Mouse (Mus musculus): ENCODE results near the gene Lysmd4.

Lysmd4 gene

DNA sequence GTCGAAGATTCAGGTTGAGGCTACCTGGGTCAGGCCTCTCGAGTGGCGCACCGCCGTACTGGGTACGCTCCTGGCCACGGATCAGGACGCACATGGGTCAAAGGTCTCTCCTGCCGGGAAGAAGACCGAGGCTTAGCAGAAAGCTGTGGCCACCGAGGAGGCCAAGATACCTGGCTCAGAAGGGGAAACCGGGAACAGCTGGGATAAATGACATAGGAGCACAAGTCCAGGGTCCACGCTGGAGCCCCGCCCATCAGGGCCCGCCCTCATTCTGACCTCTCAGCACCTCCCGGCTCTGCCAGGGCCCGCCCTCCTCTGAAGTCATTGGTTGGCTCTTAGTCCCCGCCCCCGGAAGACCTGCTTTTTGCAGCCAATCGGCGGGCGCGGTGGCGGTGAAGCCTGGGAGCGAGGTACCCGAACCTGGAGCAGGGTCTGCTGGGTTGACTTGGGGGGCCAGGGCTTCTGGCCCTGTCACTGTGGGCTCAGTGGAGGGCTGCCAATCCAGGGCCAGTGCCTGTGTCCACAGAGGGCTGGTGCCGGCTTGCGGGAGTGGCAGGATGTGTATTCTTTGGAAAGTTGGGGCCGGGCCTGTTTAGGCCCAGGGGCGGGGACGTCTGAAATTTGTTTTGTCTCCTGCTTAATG lies at the start of gene Lysmd4:
TSS of gene Lysmd4 (plus strand) at position 325 of the 643 bp plus-strand sequence.
- peak; percentile 99 for DNase-seq

DNA sequence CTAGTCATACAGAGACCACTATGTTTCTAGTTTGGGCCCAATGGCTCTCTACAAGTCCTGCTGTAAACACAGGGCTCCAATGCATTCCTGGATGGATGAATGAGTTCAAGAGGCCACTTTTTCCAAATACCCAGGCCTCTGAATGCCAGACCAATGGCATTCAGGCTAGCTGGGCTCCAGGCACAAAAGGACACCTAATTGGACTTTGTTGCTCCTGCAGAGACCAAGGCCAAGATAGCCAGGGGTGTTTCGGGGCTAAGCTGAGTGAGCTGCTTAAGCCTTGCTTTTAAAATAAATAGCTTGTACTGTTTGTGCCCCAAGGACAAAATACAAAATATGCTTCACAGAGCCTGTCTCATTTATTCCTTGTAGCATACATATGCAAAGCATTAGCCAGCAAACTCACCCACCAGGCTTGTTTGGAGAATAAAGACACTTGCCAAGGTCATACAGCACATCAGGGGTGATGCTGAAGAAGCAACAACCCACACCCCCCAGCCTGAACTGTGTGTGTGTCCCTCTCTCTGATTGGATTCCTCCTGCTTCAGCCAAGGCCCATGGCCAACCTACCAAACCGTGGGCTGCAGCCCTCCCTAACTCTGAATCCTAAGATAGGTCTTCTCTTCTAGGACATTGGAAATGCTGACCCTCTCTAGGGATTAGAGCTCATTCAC lies 48.7 kb upstream of the Lysmd4 start:
- DNase-seq = no peak

DNA sequence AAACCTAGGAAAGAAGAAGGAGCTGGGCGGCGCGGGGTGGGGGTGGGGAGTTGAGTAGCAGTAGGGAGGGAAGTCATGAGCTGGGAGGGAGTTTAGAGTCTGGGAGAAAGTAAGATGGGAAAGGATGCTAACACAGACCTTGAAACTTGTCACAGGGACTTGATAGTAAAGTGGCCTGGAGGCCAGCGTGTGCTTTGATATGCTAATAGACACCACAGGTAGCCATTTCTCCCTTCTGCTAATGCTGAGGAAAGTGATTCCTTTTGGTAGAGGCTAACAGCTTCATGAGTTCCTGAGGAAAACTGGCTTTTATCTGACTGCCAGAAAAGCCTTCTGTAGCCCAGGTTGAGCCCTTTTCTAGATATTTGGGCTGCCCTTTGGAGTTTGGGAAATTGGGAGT lies 38.6 kb upstream of the Lysmd4 start:
- DNase-seq = no peak

GRCm38 (mm10) chr7:67199412-67199811 lies 22.9 kb upstream of the Lysmd4 start:
- DNase-seq = peak; percentile 44 to 72

DNA sequence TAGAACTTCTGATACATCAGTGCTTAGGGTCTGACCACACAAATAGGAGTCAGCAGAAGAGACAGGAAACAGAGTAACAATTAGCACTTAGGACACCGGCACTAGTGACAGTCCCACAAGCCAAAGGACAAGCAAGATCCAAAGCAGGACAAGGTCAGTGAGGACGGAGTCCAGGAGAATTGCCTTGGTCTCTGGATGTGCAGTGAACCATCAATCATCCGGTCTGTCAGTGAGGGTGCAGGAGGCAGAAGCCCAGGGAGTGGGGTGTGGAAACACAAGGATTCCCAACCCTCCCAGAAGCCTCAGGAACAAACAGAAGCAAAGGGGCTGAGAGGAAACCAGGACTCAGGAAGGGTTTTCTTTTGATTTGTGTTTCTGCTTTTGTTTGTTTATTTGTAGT lies 18.7 kb upstream of the Lysmd4 start:
- no peak for DNase-seq

DNA sequence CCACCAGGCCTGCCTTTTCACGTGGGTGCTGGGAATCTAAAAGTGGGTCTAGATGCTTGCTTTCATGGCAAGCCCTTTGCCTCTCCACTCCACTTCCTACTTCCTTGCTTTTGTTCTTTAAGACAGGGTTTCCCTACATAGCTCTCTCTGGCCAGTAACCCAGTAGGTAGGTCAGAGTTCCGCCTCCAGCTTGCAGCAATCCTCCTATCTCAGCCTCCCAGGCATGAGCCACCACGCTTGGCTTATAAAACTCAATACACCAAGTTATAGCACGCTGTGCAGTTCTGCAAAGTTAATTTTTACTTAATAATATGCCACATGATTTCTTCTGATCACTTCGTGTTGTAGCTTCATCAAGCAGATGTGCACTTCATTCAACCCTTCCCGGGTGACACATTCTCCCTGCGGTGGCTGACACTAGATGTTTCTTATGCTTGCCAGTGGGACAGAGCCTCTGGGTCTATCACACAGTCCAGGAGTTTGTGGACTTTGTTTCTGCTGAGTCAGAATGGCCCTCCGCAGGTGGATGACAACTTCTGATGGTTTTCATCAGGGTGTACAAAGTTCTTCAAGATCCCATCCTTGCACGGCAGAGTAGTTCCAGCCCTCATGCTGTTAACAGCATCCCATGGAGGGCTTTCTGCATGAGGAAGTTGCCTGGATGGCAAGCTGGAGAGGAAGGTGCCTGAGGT lies 16.5 kb upstream of the Lysmd4 start:
- DNase-seq = peak; percentile 45 to 66

DNA sequence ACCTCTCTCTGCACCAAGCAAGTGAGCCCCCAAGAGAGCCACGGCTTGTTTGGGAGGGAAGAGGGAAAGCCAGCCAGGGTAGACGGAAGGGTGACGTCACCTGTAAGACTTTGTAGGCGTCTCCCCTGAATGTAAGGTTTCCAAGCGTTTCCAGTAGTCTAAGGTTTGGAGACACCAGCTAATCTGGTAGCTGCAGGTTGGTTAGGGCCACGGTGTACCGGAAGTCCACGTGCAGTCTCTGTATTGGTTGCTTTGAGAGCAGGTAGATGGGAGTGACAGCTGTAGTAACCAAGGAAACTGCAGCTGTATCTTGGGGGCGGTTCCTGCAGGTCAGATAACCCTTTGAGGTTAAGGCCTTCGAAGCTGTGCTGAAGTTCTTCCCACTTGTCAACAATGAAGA lies 15.8 kb upstream of the Lysmd4 start:
- no peak for DNase-seq

DNA sequence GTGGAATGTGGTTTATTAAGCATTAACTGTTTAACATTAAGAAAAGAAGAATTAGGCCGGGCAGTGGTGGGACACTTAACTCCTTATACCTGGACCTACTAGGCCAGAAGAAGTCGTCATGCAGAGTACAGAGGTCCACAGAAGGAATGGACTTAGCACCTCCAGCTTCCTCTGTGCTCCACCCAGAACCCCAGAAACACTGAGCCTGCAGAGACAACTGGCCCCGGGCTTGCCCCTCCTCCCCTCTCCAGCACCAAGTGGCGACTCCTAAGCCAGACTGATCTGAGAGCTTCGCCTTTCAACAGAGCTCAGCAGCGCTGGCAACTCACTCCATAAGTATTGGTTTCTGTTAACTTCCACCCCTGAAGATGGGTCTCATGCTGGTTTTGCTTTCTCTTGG lies 14.6 kb upstream of the Lysmd4 start:
- DNase-seq = peak; percentile 48 to 60

DNA sequence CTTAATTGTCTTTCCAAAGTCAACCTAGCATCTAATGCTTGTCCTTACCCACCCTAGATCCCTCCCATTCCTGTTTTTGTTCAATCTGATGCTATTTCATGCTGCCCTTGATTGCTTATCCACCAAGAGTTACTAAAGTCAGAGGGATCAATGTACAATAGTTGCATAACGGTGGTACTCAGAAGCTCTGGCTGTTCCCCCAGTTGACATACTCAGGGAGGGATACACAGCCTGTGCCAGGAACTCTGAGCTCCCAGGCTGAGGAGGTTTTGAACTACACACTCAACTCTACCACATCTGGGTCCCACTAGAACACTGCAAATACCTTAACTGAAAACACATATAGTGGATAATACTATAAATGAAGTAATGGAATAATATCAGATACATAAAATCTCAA lies 14.0 kb upstream of the Lysmd4 start:
- no peak for DNase-seq

DNA sequence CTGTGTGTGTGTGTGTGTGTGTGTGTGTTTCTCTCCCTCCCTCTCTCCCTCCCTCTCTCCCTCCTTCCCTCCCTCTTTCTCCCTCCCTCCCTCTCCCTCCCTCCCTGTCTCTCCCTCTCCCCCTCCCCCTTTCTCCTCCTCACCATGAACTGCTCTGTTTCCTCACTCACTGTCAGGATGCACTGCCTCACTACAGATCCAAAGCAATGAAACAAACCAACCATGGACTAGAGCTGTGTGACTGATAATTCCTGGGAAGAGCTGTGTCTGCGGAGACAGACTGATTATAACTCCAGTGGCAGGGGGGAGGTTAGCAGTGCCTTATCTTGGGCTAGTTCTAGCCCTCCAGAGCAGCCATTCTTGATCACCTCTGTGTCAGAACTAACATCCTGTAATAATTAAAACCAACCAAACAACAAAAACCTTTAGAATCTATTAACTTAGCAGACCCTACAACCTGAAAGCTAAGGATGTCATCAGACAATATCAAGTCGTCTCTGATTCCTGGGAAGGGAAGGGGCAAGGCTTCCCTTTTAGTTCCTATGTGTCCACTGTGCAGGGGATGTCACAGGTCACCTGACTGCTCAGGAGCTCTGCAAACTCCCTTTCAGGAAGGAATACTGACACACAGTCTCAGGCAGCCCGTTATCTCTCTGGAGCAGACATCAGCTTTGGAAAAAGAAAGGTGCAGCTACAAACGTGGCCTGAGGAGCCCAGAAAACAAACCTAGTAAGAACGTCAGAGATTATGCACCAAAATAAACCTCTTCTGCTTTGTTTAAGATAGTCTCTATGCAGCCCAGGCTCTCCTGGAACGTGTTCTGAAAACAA lies 12.1 kb upstream of the Lysmd4 start:
- DNase-seq = no peak

GRCm38 (mm10) chr7:67211341-67211740 lies 11.0 kb upstream of the Lysmd4 start:
- DNase-seq = no peak

DNA sequence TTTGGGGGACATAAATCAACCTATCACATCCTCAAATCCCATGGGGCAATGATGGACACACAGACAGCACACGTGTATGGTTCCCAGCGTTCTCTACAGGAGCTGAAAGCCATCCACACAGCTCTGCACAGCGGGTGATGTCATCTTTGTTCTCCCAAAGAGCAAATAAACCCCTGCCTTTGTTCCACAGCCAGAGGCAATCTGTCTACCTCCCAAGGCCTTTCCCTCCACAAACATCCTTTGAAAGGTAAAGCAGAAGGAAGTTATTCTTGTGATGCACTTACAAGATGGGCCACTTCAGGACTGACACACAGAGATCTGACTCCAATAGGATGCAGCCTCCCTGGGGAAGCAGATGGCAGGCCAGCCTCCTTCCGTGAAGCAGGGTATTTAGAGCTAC lies 10.4 kb upstream of the Lysmd4 start:
- no peak for DNase-seq

DNA sequence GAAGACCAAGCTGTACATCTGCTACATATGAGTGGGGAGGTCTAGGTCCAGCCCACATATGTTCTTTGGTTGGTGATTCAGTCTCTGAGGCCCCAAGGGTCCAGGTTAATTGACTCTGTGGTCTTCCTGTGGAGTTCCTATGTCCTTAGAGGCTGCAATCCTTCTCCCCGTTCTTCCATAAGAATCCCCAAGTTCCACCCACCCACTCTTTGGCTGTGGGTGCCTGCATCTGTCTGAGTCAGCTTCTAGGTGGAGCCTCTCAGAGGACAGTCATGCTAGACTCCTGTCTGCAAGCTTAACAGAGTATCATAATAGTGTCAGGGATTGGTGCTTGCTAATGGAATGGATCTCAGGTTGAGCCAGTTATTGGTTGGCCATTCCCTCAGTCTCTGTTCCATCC lies 8.8 kb upstream of the Lysmd4 start:
- DNase-seq = no peak

GRCm38 (mm10) chr7:67216351-67216750 lies 6.0 kb upstream of the Lysmd4 start:
- no peak for DNase-seq

DNA sequence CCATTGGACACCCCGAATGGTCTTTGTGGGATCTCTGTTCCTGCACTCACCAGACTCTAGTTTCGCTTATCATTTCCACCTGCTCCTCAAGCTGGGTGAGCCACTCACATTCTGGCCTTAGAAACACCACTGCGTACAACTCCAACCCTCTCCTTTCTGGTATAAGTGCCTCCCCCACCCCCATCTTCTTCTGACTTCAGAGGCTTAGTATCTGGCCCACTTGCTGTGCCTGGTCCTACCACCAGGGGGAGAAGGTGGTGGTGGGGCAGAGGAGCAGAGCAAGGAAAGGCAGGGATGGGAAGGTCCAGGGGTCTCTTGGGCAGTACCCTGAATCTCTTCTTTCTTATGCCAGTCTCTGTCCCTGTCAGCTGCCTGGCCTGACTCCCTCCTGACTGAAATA lies 5.3 kb upstream of the Lysmd4 start:
- DNase-seq = peak; percentile 22 to 70

- DNase-seq = no peak
These were observed 3.7 kb downstream of the Lysmd4 start for GRCm38 (mm10) chr7:67225943-67226625.

DNA sequence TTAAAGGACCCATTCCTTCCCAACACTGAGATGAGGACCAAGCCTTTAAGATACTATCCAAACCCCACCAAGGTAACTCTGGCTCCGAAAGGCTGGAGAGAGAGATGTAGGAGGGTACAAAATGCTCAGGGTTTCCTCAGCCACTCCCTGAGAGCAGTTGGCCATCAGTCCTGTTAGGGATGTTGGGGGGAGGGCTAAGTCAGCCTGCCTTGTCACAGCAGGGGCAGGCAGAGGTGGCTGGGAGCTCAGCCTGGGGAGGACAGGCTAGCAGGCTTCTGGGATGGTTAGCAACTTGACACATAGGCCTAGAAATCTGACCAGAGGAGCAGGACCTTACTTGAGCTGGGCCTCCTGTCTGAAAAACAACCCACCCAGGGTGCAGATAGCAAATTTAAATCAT lies 5.2 kb downstream of the Lysmd4 start:
- DNase-seq = no peak

GRCm38 (mm10) chr7:67228390-67228789 lies 6.0 kb downstream of the Lysmd4 start:
- DNase-seq = no peak

DNA sequence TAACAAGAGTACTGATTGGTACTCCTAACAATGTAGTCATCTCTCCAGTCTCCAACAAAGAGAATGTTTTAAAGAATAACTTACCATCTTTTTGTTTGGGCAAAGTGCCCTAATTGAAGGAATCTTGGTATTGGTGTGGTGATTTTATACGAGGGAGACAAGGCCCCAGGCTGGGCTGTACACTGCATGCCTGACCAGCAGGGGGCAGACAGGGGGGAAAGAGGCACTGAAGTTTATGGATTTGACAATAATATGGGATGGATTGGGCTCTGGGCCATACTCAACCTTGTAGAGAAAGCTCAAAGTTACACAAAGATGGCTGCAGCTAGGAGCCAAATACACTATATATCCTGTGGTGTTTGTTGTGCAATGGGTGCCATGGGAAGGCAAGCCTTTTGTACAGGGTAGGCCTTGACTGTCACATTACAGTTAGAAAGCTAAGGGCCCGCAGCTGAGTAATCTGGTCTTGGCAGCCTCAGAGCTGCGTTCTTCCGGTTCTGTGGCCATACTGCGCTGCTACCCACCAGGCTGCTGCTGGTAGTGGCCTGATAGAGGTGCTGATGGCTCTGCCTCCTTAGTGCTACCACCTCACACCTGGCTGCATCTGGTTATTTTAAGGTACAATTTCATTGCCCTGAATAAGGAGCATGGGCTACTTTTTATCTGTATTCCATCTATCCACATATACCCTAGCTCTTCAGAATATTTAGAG lies 6.7 kb downstream of the Lysmd4 start:
- DNase-seq = no peak

DNA sequence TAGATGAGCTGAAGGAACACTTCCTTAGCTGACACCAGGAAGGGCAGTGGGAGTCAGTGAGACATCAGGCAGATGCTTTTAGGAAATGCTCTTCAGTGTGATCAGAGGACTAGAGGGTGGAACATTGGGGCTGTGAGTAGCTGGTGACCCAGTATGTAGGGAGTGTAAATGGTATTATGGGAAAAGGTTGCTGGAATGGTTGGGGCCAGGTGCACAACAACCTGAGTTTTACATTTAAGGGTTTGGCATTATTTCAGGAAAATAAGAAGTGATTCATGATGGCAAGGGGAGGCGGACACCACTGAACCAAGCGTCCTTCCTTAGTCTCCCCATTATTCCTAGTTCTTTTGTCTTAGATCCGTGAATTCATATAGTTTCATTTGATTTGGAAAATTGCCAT lies 7.4 kb downstream of the Lysmd4 start:
- peak in 1 of 2 experiments; percentile 1 for DNase-seq

DNA sequence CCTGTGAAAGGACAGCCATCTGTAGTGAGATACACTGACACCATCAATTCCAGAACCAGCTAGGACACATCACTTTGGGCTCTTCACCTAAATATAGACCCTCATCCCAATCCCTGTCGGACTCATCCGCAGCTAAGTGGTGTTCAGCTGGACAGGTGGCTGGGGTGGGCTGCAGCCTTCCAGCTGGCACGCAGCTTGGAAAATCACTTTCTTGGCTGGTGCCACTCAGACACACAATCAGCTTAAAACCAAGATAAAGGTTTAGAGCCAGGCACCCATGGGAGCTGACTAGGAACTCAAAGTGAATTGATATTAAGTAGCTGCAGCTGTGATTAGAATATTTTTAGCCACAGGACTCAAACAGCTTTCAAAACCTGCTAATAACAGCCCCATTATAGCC lies 7.9 kb downstream of the Lysmd4 start:
- peak in 1 of 2 experiments; percentile 0 for DNase-seq

DNA sequence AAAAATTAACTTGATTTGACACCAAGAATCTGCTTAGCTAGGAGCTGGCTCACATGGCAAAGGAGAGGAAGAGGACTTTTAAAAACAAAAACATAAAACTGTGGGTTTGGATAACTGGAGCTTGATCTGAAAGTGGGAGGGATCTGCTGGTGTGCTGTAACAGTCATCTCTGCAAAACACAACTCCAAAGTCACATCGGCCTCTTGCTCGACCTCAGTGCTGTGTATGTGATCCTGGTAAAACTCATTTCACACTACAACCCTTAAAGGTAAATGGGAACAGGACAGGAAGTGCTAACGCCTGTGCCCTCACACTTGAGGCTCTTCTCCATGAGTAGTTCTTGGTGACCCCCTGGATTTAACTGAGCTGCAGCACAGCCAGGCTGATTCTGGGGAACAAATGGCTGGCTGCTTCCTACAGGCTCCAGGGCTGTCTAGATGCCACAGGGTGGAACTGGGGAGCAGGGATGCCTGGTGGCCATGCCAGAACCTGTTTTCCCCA lies 8.3 kb downstream of the Lysmd4 start:
- DNase-seq = peak in 1 of 2 experiments; percentile 20

Data from kidney, adult 8-10 months (tissue).